Mouse (Mus musculus) thymus, postnatal 36 days (tissue): ENCODE results near the gene Adra2b.

Experiments
- DNase-seq, 2 experiments: peaks; one replicate each; pipeline ENCODE4 v3.0.0; 2022; ENCODE audit warnings: mixed read lengths in 2 of 2

Adra2b gene

GRCm38 (mm10) chr2:127338833-127339232, 24.2 kb upstream of the Adra2b start:
- DNase-seq = peak; percentile 54 to 72

DNA sequence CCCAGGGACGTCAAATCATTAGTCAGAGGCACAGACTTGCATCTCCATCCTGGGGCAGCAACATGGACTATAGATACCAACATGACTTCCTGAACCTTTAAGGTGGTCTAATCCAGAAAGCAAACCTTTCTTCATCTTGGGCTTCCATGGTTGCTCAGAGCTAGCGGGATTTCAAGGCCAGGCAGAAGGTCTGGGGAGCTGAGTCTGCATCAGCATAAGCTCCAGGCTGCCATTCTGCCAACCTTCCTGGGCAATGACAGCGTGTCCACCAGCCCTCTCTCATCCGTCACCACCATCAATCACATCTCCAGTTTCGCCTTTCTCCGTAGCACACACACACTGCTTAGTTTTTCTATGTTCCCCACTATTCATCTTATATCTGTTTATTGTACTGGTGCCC, 23.7 kb upstream of the Adra2b start:
- DNase-seq = no peak

GRCm38 (mm10) chr2:127341159-127341558, 21.8 kb upstream of the Adra2b start:
- peak; percentile 79 to 81 for DNase-seq

GRCm38 (mm10) chr2:127346334-127346733, 16.7 kb upstream of the Adra2b start:
- DNase-seq = peak in 1 of 2 experiments; percentile 46

DNA sequence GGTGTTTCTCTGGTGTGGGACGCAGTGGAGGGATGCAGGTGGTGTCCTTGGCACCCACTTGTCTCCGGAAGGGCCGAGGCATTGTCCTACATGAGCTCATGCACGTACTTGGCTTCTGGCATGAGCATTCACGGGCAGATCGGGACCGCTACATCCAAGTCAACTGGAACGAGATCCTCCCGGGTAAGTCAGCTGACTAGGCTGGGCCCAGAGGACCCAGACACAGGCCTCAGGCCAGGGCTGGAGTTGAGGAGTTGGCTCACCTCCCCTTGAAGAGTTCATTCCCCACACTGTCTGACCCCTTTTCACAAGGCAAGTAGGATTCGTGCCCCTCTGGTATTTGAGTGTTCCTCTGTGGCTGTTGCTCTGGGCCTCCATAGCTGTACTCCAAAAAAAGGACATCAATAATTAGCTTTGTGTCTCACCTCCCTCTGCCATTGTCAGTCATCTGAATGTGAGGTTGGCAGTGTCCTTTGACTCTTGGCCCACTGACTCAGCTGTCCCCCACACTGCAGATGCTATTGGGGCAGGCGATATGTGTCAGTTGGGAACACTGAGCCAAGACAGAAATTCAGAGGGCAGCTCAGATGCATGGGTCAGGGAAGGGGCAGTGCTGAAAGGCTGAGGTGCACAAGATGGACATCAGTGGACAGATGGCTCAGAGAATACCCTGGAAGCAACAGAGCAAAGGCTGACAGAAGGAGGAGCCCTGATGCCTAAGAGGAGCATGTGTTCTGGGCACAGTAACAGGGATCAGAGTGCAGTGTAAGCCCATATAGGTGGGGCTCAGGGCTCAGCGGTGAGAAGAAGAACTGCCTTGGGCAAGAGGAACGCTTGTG, 15.6 kb upstream of the Adra2b start:
- DNase-seq = no peak

DNA sequence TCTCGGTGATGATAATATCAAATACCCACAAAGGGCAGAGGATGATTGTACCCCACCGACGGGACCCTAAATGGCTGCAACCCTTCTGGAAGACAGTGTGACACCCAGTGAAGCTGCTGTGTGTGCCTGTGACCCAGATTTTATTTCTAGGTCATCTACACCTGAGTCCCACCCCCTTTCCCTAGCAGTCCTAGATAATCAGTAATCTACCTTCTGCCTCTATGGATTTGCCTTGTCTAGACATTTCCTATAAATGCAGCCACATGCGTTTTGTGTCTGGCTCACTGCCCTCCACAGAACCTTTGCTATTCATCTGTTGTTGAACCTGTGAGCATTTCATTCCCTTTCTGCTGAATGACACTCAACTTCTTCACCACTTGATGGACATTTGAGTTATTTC, 9.1 kb upstream of the Adra2b start:
- no peak for DNase-seq

DNA sequence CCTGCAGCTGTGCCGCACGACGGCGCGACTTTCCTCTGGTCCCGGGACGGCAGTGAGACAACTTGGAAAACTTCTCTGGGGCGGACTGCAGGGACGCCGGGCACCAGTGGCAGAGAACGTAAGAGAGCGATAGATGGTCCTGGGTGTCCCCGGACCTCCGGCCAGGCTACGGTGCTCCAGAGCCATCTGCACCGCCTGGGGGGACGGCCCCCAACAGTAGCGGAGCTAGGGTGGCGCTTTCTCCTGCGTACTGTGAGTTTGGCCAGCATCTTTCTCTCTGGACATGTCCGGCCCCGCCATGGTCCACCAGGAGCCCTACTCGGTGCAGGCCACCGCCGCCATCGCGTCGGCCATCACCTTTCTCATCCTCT, 259 bp downstream of the Adra2b start:
- no peak for DNase-seq

DNA sequence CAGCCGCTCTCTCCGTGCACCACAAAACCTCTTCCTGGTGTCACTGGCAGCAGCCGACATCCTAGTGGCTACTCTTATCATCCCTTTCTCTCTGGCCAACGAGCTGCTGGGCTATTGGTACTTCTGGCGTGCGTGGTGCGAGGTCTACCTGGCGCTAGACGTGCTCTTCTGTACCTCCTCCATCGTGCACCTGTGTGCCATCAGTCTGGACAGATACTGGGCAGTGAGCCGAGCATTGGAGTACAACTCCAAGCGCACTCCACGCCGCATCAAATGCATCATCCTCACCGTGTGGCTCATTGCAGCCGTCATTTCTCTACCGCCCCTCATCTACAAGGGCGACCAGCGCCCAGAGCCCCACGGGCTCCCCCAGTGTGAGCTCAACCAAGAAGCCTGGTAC, 688 bp downstream of the Adra2b start:
- DNase-seq = no peak

- no peak for DNase-seq
Observed at GRCm38 (mm10) chr2:127364452-127364851, 1.4 kb downstream of the Adra2b start.

DNA sequence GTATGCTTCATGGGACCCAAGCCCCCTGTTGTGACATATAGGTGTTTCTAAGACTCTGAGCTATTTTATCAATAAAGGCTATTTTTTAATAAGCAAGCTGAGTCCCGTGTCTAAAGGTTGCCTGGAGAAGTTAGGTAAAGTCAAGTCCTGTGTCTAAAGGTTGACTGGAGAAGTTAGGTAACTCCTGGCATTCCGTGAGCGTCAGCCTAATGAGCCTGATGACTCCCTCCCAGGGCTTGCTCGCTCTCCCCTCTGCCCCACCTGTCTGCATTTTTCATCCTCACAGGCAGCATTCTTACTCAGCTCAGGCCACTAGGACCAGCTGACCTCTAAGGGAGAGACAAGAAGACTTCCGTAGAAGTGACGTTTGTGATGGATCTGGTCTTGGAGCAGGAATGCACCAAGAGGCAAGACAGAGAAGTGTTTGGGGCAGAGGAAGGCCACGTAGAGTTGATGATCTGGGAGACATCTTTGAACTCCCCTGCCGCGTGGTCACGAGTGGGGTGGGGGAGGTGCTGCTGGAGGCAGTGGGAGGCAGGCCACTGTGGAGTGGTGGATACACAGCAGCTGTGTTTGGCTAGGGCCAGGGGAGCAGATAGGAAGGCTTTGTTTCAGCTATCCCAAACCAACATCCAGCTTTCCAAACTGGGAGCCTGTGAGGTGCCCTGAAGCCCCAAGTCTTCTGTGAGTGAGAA, 4.3 kb downstream of the Adra2b start:
- no peak for DNase-seq

GRCm38 (mm10) chr2:127369703-127370376, 6.8 kb downstream of the Adra2b start:
- DNase-seq = no peak

DNA sequence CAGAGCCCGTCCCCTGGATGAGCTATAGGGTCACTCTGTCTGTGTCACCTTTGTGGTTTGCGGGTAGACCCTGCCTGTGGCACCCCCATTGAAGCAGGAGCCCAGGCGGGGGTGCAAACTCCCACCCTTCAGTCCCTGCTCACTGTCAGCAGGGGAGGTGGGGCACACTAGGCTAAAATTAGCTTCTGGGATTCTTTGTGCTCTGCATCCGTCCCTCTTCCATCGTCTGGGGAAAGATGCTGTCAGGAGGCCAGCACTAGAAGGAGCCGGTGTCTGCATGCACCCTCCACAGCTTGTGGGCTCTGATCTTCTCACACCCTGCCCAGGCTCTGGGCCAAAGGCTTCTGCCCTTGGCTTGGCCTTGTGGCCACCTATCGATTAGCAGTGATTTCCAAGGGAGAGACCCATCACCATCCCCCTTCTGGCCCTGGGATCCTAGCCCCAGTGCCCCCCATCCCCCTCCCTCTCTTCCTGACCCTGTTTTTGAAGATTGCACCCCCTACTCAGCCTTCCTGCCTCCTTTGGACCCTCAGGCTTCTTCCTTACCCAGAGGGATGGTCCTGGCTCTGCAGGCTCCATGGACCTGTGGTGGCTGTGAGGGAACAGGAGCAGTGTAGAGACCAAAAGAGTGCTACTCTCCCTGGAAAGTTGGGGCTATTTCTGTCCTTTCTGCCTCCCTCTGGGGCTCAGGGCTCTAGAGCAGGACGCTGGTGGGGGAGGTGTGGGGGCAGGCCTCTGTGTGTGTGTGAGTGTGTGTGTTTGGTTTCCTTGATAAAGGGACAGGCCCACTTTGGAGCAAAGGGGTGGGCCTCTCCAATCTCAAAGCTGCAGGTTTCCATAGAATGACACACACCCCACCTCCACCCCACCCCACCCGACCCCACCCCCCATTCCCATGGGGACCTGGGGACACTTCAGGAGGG, 7.8 kb downstream of the Adra2b start:
- no peak for DNase-seq

- DNase-seq = no peak
Observed at GRCm38 (mm10) chr2:127371484-127371861, 8.5 kb downstream of the Adra2b start.

GRCm38 (mm10) chr2:127372082-127372481, 9.1 kb downstream of the Adra2b start:
- DNase-seq = no peak

DNA sequence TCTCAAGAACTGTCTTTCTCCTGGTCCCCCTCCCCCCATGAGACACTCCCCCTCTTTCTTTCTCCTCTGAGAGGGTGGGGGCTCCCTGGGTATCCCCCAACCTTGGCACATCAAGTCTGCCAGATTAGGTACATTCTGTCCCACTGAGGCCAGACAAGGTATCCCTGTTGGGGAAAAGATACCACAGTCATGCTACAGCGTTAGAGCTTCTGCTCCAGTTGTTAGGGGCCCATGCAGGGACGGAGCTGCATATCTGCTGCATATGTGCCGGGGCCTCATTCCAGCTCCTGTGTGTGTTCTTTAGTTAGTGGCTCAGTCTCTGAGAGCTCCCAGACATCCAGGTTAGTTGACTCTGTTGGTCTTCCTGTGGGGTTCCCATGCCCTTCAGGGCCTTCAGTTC, 11.1 kb downstream of the Adra2b start:
- no peak for DNase-seq

DNA sequence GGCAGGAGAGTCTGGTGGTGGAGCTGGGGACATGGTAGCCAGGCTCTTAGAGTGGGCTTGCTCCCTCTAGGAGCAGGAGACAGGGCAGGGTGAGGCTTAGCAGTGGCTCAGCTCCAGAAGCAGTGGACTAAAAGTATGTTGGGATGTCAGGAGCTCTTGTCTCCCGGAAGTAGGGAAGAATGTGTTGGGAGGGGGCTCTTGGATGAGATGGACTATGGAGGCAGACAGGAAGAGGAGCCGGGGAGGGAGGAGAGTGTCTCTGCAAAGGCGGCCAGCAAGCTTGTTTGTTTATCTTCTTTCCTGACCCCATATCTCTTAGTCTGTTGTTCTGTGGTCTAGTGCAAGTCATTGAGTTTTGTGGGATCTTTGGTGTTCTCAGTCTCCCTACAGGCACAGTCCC, 12.1 kb downstream of the Adra2b start:
- DNase-seq = no peak

- DNase-seq = peak; percentile 43 to 52
Observed at GRCm38 (mm10) chr2:127375759-127376341, 12.8 kb downstream of the Adra2b start.

GRCm38 (mm10) chr2:127376423-127377051, 13.5 kb downstream of the Adra2b start:
- no peak for DNase-seq

GRCm38 (mm10) chr2:127377942-127378610, 15.1 kb downstream of the Adra2b start:
- DNase-seq = no peak

DNA sequence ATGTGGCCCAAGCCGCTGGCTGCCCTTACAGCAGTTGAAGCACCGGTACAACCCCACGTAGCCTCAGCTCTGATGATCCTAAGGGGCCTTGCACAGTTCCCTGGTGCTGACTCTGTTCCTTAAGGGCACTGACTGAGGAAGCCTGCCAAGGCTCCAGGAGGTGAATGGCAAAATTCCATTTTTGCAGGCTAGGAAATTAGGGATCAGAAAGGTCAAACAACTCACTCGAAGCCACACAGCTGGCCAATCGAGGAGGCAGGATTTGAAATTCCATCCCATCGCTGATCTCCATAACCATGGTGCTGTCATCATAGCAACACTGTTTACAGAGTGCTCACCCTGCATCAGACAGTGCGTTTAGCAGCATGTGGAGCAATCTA, 15.6 kb downstream of the Adra2b start:
- no peak for DNase-seq

DNA sequence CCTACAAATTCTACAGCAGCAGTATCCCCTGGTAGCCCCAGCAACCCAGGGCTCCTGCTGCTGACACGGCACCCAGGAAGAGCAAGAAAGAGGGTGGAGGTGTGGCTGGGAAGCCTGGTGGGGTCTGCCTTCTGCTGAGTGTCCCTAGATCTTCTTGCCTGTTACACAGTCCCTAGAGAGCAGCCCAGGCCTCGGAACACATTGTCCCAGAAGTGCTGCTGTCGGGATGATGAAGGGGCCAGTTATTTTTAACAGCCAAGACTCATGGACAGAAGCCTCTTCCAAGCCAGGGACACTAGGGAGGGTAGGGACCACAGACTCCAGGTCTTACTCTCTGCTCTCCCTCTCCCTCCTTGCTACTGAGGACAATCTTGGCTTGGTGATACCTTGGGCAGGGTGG, 16.2 kb downstream of the Adra2b start:
- DNase-seq = no peak
